Mouse (Mus musculus) spleen, postnatal 10 days (tissue): ENCODE measurements around the gene Trappc2l.
A peak's percentile ranks its signal among the peaks of the same experiment; 100 is the strongest.

Source experiments
- DNase-seq, 2 experiments: peaks; one replicate each; pipeline ENCODE4 v3.0.0; 2021 to 2022; ENCODE audit warnings: low spot score in 2 of 2

Trappc2l gene

DNA sequence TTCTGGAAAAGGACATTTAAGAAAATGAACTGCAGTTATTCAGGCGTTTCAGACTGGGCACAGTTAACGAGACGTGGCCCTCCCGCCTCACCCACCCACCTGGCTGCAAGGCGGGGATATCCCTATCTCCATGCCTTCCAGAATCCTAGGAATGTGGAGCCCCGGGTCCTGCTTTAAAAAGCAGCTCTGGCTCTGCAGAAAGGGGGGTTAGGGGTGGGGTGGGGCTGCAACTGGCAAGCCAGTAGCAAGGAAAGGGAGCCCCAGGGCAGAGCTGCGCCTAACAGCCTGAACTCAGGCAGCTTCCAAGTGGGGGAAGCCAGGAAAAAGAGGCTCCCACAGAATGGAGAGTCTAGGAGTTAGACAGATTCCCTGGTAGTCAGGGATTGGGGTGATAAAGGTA, 32.2 kb upstream of the Trappc2l start:
- DNase-seq = no peak

DNA sequence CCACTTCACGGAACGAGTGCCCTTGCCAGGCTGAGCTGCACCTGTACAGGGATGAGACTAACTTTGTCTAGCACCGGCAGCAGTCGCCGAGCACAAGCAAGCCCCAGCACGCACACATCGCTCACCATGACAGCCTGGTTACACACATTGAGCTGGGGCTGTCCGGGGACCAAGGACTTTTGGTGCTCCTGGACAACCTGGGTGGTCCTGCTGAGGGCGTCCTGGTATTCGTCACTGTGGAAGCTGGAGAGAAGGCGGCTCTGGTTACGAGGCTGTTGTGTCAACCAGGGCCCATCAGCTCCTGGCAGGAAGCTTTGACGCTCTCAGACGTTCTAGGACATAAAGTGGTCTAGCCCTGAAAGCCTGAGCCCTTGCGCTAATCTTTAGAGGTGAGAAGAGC, 30.5 kb upstream of the Trappc2l start:
- no peak for DNase-seq

DNA sequence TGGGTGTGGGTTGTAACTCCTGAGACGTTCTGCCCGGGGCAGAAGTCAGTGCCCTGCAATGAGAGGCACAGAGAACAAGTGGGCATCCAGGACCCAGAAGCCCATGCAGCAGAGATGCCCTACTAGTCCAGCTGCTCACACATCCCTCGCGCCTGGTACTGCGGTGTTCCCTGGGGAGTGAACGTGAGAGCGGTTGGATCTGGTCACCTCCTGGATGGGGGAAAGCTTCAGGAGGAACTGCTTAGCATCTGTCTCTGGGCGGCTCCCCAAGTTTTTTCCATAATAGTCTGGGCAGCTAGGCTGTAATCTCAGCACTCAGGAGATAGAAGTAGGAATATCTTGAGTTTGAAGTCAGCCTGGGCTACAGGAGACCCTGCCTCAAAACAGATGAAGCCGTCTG, 26.5 kb upstream of the Trappc2l start:
- DNase-seq = no peak

DNA sequence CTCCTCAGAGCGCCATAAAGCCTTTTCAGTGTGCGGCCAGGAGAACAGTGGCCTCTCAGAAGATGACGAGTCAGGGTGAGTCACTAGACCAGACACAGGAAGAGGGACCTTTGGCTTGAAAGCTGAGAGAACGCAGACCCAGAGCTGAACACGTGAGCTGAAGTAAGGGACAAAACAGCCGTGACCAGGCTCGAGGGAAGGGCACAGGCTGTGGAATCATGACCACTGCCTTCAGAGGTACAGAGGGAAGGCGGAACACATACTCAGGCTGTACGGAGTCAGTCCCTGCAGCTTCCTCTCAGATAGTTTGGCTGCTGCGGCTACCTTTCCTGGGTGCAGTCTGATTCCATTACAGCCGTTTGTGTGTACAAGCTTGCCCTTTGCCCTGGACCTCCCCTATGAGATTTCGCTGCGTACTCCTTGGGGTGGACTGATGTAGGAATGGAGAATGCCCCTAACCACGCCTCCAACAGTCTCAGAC, 26.0 kb upstream of the Trappc2l start:
- DNase-seq = no peak

GRCm38 (mm10) chr8:122586171-122586570, 25.3 kb upstream of the Trappc2l start:
- no peak for DNase-seq

GRCm38 (mm10) chr8:122586749-122587148, 24.7 kb upstream of the Trappc2l start:
- no peak for DNase-seq

DNA sequence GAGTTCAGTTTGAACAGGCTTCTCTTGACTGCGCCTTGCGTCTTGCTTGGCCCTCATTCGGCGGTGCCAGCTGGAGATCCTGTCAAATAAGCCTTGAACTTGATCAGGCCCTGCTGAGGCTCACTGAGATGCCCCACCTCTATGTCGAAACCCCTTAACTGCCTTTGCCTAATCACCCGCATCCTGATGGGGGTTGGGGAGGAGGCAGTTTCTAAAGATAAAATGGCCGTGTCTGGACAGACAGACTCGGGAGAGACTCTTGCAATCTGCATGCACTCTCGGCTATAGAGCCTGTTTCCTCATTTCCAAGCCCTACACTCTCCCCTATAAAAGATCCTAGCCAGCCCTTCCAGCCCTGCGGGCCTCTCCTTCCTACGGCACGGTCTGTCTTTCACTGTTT, 18.2 kb upstream of the Trappc2l start:
- no peak for DNase-seq

- DNase-seq = no peak
These were observed 17.5 kb upstream of the Trappc2l start for GRCm38 (mm10) chr8:122593783-122594507.

- DNase-seq = no peak
These were observed 15.4 kb upstream of the Trappc2l start for GRCm38 (mm10) chr8:122596031-122596430.

- no peak for DNase-seq
These were observed 10.8 kb upstream of the Trappc2l start for GRCm38 (mm10) chr8:122600666-122601065.

DNA sequence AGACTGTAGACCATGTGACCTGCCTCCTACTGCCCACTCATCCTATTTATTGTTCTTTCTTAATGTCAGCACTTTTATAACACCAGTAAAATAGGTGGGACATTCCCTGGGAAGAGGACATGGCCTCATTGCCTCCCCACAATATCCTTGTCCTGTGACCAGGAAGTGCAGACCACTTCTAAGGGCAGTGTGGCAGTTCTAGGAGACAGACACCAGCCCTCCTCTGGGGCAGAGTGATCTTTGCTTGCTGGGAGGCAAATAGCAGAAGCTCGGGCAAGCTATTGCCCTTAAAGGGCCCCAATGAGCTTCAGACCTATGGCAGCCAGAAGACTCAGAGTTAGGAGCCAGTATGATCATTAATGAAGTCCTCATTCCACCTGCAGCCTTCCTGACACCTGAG, 6.8 kb upstream of the Trappc2l start:
- no peak for DNase-seq

DNA sequence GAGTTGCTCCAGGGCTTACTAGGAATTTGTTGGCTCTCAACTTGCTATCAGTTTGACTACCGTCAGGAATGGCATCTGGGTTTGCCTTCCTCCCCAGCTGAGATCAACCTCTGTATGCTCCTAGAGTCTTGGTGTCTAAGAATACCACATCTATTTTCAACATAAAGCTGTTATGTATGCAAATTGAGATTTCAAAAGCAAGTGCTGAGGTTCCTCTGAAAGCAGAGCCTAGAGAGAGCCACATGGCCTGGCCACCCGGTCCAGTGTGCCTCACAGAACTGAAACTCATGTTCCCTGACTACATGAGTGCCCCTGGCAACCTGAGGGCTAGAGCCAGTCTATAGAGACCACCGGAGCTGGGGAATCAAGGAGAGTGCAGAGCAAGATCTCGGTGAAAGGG, 6.1 kb upstream of the Trappc2l start:
- DNase-seq = no peak

- DNase-seq = no peak
These were observed 4.6 kb upstream of the Trappc2l start for GRCm38 (mm10) chr8:122606810-122607209.

DNA sequence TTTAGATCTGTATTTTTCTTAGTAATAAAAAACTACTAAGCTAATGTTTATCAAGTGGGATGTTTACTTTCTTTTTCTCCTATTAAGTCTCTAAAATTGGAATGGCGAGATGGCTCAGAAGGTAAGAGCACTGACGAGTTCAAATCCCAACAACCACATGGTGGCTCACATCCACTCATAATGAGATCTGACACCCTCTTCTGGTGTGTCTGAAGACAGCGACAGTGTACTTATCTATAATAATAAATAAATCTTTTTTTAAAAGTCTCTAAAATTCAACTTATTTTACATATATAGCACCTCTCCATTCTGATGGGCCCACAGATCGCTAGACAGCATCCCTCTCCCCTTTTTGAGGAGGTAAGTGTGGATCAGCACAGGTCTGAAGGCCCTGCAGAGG, 1.2 kb upstream of the Trappc2l start:
- DNase-seq = no peak

DNA sequence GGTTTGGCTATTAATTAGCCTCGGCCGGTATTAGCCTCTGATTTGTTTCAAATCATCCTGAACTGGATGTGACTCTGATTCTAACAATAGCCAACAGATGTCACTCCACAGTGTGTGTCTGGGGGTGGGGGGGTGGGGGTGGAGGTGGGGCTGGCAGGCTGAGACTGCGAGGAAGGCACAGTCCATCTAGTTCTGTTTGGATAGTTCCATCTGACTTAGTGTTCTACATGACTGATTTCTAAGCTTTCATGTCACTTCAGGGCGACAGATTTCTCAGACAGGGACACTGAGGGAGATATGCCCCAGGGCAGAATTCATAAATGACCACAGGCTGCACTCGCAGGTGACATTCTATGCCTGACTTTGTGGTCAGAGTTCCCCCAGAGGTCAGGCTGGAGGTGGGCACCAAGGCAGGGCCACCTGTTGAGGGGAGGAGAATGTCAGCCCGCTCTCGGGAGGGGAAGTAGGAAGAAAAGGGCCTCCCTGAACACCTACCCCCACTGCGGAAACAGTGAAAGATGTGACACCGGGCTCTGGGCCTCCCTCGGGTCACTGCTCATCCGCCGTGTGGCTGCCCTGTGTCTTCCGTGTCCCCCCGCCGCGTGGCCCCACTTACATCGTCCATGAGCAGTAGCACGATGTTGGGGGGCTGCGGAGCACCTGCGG, 695 bp upstream of the Trappc2l start:
- DNase-seq = no peak

DNA sequence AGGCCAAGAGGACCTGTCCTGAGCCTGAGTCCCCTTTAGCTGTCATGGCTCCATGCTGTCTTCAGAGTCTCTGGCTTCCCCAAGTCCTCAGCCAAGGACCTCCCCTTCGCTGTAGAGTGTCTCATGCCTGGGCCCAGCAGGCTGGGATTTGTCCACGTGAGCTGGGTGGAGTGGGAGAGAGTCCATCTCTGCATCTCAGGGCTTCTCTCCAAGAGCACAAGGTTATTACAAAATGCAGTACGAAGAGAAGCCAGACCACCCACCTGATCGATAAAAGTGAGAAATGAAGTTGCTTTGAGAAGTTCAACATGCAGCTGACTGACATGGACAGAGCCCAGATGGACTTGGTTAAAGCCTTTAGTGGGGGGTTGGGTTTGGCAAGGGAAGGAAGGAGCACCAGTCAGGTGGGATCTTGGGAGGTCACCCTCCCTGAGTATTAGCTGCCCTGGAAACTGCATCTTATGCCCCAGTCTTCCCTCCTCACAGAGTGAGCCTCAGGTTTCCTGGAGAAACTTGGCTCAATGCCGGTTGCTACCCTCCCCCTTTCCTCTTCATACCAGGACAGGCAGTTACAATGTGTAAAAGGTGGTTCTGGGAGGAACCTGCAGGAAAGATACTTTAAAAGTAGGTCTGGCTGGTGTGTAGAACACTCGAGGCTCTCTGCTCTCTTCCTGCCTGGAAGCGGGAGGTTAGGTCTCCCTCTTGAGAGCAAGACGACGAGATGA, 4.9 kb downstream of the Trappc2l start:
- DNase-seq = no peak

DNA sequence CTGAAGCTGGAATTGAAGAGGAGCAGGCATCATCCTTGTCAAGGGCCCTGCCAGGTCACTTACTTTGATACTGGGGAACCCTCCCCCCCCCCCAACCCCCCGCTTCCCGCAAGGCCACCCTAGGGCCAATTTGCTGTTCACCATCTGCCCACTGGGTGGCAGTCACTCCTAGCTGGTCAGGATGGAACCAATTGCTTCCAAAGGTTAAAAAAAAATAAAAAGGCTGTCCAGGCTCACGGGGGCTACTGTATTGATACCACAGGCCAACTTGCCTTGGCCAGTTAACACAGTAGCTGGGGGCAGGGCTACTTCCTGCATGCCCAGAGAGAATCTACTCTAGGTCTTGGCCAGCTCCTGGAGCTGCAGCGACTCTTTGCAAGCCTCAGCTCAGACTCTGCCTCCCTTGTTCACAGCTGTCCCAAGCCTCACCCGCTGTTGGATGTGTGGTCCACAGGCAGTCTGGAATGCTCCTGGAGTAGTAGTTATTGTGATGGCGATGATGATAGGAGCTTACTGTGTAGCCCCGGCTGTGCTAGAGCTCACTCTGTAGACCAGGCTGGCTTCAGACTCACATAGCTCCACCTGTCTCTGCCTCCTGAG, 6.6 kb downstream of the Trappc2l start:
- DNase-seq = peak; percentile 87 to 92

GRCm38 (mm10) chr8:122618660-122619378, 7.4 kb downstream of the Trappc2l start:
- peak in 1 of 2 experiments; percentile 62 for DNase-seq

DNA sequence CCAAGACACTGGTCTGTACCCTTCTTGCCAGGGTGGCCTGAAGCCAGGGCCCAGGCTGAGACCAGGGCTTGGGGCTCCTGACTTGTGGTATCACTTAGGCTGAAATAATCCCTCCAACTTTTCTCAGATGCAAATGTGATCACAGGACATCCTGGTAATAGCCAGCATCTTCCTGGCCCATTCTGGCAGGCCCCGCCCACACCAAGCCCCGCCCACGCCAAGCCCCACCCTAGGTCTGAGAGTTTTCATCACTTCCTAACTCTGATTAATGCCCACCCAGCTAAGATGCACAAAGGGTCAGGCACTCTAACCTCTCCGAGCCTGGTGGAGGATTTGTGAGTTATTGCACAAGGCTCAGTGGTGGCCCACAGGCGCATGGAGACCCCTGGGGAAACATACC, 9.0 kb downstream of the Trappc2l start:
- DNase-seq = peak in 1 of 2 experiments; percentile 54

DNA sequence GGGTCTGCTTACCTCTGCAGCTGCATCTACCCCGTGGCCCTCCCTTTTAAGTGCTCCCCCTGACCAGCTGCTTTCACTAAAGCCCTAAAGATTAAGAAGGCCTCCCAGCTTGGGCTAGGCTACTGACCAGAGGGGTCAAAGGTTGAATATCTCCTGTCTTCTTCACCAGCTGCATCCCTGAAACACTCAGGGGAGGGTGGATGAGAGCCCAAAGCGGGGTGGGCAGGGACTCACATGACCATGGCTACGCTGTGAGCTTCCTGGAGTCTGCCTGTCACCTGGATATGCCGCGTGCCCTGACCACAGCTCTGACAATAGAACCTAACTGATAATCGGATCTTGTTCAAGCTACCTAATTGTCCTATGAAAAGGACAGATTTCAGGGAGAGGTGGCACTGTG, 11.3 kb downstream of the Trappc2l start, which contains the start of gene Pabpn1l:
Gene Pabpn1l, minus strand, starts transcription at position 13 of the 400 bp plus-strand sequence.
- no peak for DNase-seq

GRCm38 (mm10) chr8:122623844-122624642, 12.6 kb downstream of the Trappc2l start:
- DNase-seq = no peak
